Mouse (Mus musculus) spleen, adult 2 months (tissue): Measurements from ENCODE around the gene Cited1.

Experiments
- CTCF ChIP-seq: fragments of 200-500 bp; IDR thresholded peaks from 2 replicates; pipeline ENCODE4 v1.5.1; 2011; ENCODE audit warnings: mild to moderate bottlenecking, inconsistent platforms; ENCODE audit not compliant: insufficient read depth, insufficient read length, insufficient replicate concordance; ENCODE audit errors: extremely low read depth
- POLR2A ChIP-seq: fragments of 200-500 bp; IDR thresholded peaks from 2 replicates; pipeline ENCODE4 v1.6.1; 2011; ENCODE audit warnings: low read depth, low read length, inconsistent platforms

DNA sequence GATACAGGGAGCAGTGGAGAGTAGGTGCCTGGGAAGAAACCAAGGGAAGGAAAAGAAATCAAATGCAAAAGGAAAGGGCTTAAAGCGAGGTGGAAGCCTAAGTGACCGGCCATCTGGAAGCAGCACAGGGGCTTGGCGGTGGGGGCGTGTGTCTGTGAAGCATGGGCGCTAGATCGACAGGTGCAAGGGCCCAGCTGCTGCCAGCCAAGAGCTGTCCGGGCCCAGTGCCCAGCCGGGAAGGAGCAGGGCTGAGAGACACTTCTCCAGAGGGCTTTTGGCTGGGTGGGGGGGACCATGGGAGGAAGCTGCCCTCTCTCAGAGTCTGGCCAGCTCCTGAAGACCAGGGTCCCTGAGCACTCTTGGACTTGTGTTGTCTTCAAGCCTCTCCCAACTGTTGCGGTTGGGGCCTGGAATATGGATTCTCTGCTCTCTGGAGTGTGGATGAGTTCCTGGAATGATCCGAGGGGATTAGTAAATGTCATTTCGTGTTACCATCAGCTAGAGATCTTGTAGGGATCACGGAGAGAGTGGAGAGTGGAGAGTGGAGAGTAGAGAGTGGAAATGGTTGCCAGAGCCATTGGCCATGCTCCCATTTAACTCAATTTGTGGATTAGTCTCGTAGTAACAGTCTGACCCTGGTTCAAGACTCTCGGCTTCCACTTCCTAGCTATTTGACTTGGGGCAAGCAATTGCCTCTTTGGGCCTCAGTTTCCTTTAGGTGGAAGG, 10.8 kb upstream of the Cited1 start:
- no peak for TF ChIP-seq CTCF
- TF ChIP-seq POLR2A, result no peak
